Mouse (Mus musculus) lung, postnatal 0 days (tissue): ENCODE data around the gene Sh2d1b2. TPM values are rescaled to one million over a fixed set of nuclear protein-coding genes. Genes with fewer than 3 reads are reported as not detected.

Experiments used
- ATAC-seq: fragments of 200-750 bp; cut with Nextera tagmentation; 2 replicates; pipeline ENCODE4 v1.8.0; 2017; ENCODE audit warnings: moderate library complexity
- DNase-seq: peaks from one replicate; pipeline ENCODE4 v3.0.0-alpha.2; 2016; ENCODE audit warnings: low spot score
- H3K27ac ChIP-seq: fragments of 300-500 bp; sonication (generic); 2 replicates; pipeline ENCODE4 v1.5.1; 2014; ENCODE audit warnings: antibody characterized with exemption, mild to moderate bottlenecking, low read length, mixed read lengths
- H3K27me3 ChIP-seq: fragments of 300-500 bp; sonication (generic); replicated peaks from 2 replicates; pipeline ENCODE4 v1.6.1; 2014; ENCODE audit warnings: low read length, mixed read lengths; ENCODE audit not compliant: insufficient read depth
- H3K36me3 ChIP-seq: fragments of 300-500 bp; sonication (generic); 2 replicates; pipeline ENCODE4 v1.6.1; 2014; ENCODE audit warnings: low read length, mixed read lengths; ENCODE audit not compliant: insufficient read depth
- H3K4me1 ChIP-seq: fragments of 300-500 bp; sonication (generic); 2 replicates; pipeline ENCODE4 v1.6.1; 2014; ENCODE audit warnings: antibody characterized with exemption, low read depth, low read length, mixed read lengths; ENCODE audit not compliant: insufficient read depth
- H3K4me2 ChIP-seq: fragments of 300-500 bp; sonication (generic); replicated peaks from 2 replicates; pipeline ENCODE4 v1.6.1; 2014; ENCODE audit warnings: low read depth, mild to moderate bottlenecking, low read length, moderate library complexity, mixed read lengths
- H3K4me3 ChIP-seq: fragments of 300-500 bp; sonication (generic); 2 replicates; pipeline ENCODE4 v1.5.1; 2014; ENCODE audit warnings: low read depth, low read length
- H3K9ac ChIP-seq: fragments of 300-500 bp; sonication (generic); replicated peaks from 2 replicates; pipeline ENCODE4 v1.6.1; 2014; ENCODE audit warnings: low read depth, mild to moderate bottlenecking
- H3K9me3 ChIP-seq: fragments of 300-500 bp; sonication (generic); 2 replicates; pipeline ENCODE4 v1.6.1; 2016; ENCODE audit warnings: low read length, mixed read lengths
- CTCF ChIP-seq: IDR thresholded peaks from 2 replicates; pipeline ENCODE4 v1.5.1; 2016; ENCODE audit warnings: antibody characterized with exemption, mild to moderate bottlenecking
- EP300 ChIP-seq: IDR thresholded peaks from 2 replicates; pipeline ENCODE4 v1.6.1; 2016; ENCODE audit warnings: antibody characterized with exemption, mild to moderate bottlenecking, control low read depth
- whole genome bisulfite sequencing: fragments of 180-500 bp; shearing (Covaris S2); extraction: QIAGEN DNeasy Blood & Tissue Kit; methylation state at CpG from one replicate; pipeline ENCODE4 v1.1.7; 2014; 5-methylcytosine and 5-hydroxymethylcytosine counted together
- polyA plus RNA-seq: library from polyadenylated mRNA; unstranded; fragments of >200 nt; fragmentation: Nextera tagmentation; extraction: Ambion mirVana; gene quantifications from 2 replicates; pipeline ENCODE4 v1.2.1, GENCODE M21; 2015

The Sh2d1b2 gene
- polyA plus RNA-seq, 1 experiment from 2014 or later: 0.58 TPM

DNA sequence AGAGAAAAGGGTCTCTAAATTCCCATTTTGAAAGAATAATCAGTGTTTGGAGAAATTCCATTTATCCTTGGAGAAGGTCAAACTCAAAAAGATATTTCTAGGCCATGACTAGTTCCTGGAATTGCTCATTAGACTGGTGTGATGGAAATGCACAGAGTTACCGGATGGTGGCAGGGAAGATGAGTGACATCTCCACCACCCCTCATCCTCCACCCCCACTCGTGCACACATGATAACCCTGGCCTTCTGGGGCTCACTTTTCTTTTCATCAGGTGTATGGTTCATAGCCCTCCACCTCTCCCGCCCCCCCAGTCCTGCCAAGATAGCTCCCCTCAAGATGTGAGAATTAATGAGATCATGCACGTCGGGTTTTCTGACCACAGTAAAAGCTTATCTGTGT lies 60.7 kb downstream of the Sh2d1b2 start:
- WGBS: 73% methylated on average over 5 of the region's 5 CpGs
- Histone ChIP-seq H3K4me1 (no peaks in the 10 kb centered on the region), H3K27ac (no peak overlapping the region), H3K9me3 (peaks cover 2% of the 10 kb centered on the region; the same call in 1 of the 2 replicates), H3K4me3 (no peak overlapping the region), H3K36me3 (no peaks in the 10 kb centered on the region), H3K27me3 (no peaks in the 10 kb centered on the region), H3K9ac (no peak overlapping the region), H3K4me2 (no peak overlapping the region)
- DNase-seq (no peak), ATAC-seq (no peak)
- TF ChIP-seq EP300: no peak
- no peak for TF ChIP-seq CTCF

DNA sequence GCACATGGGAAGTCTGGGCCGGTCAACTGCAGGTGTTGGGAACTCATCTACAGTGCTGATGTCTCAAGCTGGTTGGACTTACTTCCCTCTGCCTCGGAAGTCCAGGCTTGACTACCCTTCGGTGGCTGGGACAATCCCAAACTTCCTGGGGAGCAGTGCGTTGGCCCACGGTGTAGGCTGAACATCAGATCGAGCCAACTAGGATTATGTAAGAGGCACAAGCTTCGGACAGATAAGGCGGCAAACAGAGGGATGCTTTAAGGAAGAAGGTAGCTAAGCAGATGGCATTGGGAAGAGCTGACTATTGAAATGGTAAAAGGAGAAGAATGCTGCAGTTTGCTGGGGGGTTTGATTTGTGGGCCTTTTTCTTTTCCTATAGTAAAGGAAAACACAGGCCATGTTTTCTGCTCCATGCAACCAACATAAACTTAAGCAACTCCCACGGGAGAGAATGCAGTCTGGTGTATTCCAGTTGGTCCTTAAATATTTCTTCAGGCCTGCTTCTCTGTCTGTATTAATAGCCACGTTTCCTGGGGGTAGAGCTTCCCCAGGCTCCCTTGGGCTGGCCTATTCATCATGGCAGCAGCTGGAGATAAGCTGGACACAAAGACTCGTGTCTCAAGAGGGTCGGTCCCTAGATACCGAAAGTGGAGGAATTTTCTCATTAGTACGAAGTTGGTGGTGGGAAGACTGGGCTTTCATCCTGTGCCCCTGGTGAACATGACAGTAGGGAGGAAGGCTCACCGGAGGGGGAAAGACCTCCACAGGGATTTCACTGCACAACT lies 62.4 kb downstream of the Sh2d1b2 start:
- H3K36me3 ChIP-seq: no peaks in the 10 kb centered on the region
- TF ChIP-seq EP300 (no peak), CTCF (no peak)
- 68% methylated on average over 15 of the region's 15 CpGs for WGBS
- no peak overlapping the region for H3K4me2 ChIP-seq
- no peak overlapping the region for H3K4me3 ChIP-seq
- no peaks in the 10 kb centered on the region for H3K4me1 ChIP-seq
- H3K27me3 ChIP-seq: no peaks in the 10 kb centered on the region
- H3K9ac ChIP-seq: no peak overlapping the region
- no peak for DNase-seq
- ATAC-seq: no peak
- no peak overlapping the region for H3K27ac ChIP-seq
- H3K9me3 ChIP-seq: no peaks in the 10 kb centered on the region

DNA sequence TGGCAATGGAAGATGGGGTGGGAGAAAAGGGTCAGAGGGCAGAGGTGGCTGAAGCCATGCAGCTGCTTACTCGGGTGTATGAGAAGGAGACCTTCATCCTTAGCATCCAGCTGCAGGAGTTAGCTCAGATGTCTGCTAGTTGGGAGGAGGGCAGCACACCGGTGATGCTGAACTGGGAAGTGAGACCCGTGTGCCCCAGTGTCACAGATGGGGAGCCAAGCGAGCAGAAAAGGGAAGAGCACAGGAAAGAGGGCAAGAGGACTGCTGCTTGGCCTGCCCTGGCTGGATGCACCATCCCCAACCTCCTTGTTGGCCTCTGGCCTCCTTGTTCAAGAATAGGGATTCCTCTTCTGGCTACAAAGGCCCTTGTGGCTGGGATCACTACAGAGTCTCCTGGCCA lies 66.9 kb downstream of the Sh2d1b2 start:
- H3K36me3 ChIP-seq: no peaks in the 10 kb centered on the region
- no peak overlapping the region for H3K4me2 ChIP-seq
- H3K4me3 ChIP-seq: no peak overlapping the region
- ATAC-seq (no peak), DNase-seq (no peak)
- 73% methylated on average over 4 of the region's 4 CpGs for WGBS
- no peak overlapping the region for H3K27ac ChIP-seq
- no peak for TF ChIP-seq EP300
- TF ChIP-seq CTCF: no peak
- H3K9ac ChIP-seq: no peak overlapping the region
- no peaks in the 10 kb centered on the region for H3K27me3 ChIP-seq
- H3K9me3 ChIP-seq: no peaks in the 10 kb centered on the region
- no peaks in the 10 kb centered on the region for H3K4me1 ChIP-seq

DNA sequence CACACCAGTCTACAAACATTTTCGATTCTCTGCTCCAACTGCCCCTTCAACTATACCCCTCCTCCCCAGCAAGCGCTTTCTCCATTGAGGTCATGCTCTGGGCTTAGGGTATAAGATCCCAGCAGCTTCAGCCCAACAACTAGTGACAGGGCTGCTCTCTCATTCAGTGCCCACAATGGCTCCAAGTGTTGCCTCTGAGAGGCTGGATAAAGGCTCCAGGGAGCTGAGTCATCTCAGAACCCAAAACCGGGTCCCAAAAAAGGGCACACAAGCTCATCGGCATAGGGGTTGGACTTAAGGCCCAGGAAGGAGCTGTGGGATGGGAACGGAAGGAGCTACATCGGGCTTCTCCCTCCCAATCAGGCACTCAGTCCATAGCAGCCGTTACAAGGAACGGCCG lies 69.1 kb downstream of the Sh2d1b2 start:
- Histone ChIP-seq H3K27me3 (no peaks in the 10 kb centered on the region), H3K4me2 (no peak overlapping the region), H3K4me3 (no peak overlapping the region), H3K36me3 (no peaks in the 10 kb centered on the region), H3K4me1 (no peaks in the 10 kb centered on the region), H3K9ac (no peak overlapping the region), H3K9me3 (no peaks in the 10 kb centered on the region), H3K27ac (no peak overlapping the region)
- 97% methylated on average over 9 of the region's 9 CpGs for WGBS
- ATAC-seq (no peak), DNase-seq (no peak)
- TF ChIP-seq EP300 (no peak), CTCF (no peak)

DNA sequence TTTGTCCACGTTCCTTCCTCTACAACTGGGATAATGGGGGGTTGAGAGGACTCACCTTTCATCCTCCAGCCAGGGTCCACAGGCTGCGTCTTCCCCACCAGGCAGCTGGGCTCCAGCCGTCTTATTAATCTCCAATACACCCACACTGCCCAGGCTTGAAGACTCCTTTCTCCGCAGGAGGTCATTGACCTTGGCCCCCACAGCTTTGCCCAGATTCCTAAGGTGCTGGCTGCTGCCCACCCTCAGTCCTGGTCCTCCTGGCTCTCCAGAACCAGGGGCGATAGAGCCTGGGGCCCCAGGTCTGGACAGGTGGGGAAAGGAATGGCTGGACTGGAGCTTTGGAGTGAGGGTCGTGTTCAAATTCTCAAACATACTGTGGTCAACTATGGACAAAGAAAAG lies 69.9 kb downstream of the Sh2d1b2 start:
- H3K27ac ChIP-seq: no peak overlapping the region
- no peaks in the 10 kb centered on the region for H3K36me3 ChIP-seq
- no peak overlapping the region for H3K9ac ChIP-seq
- H3K4me2 ChIP-seq: no peak overlapping the region
- TF ChIP-seq EP300: no peak
- TF ChIP-seq CTCF: no peak
- H3K27me3 ChIP-seq: no peaks in the 10 kb centered on the region
- H3K4me1 ChIP-seq: no peaks in the 10 kb centered on the region
- ATAC-seq (no peak), DNase-seq (no peak)
- no peak overlapping the region for H3K4me3 ChIP-seq
- H3K9me3 ChIP-seq: no peaks in the 10 kb centered on the region
- 74% methylated on average over 6 of the region's 6 CpGs for WGBS

DNA sequence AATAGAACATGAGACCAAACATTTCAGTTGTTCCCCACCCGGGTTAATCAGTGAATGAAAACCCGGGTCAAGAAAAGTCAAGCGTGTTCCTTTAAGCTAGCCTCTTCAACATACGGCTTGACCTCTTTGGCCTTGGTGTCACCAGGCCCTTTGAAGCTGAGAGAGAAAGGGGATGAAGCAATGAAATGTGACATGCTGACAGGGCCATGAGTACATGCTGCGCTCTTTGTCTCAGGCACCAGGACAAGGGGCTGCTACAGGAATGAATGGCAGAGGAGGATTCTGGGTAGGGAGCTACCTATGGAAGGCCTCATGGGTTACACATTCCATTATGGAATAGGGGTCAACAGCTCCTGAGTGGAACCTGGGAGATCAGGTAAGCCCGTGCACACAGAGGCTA lies 70.6 kb downstream of the Sh2d1b2 start:
- TF ChIP-seq EP300 (no peak), CTCF (no peak)
- Histone ChIP-seq H3K9ac (no peak overlapping the region), H3K27ac (no peak overlapping the region), H3K9me3 (no peaks in the 10 kb centered on the region), H3K27me3 (no peaks in the 10 kb centered on the region), H3K36me3 (no peaks in the 10 kb centered on the region), H3K4me1 (no peaks in the 10 kb centered on the region), H3K4me2 (no peak overlapping the region), H3K4me3 (no peak overlapping the region)
- ATAC-seq (no peak), DNase-seq (no peak)
- WGBS: 76% methylated on average over 6 of the region's 6 CpGs

Other genes starting within 250 kb of the Sh2d1b2 start
- 20.6 and 23.7 TPM in 2 replicates for gene Ddr2, start 122.0 kb upstream of the Sh2d1b2 start, polyA plus RNA-seq
- gene Uap1, start 57.8 kb upstream of the Sh2d1b2 start, polyA plus RNA-seq: 50.6 and 53.2 TPM in 2 replicates
- 4.8 and 5.2 TPM in 2 replicates for gene Uhmk1, start 17.4 kb upstream of the Sh2d1b2 start, polyA plus RNA-seq
- gene Sh2d1b1, start 44.6 kb downstream of the Sh2d1b2 start, polyA plus RNA-seq: 3.9 and 5.3 TPM in 2 replicates
- gene Gm7694, start 73.6 kb downstream of the Sh2d1b2 start, polyA plus RNA-seq: 2.6 and 2.9 TPM in 2 replicates
- 0.53 and 0.68 TPM in 2 replicates for gene Spata46, start 76.1 kb downstream of the Sh2d1b2 start, polyA plus RNA-seq